Mouse (Mus musculus) c-Kit-positive CD71-positive TER-119-positive erythroid progenitor cells, embryonic 14.5 days (primary cell): ENCODE results near the gene Dtx3l.
"Not testable (repeated sequence)": the region's sequence is repeated elsewhere in the genome, so short reads cannot be mapped to it uniquely, and the experiment has no call there.

Experiments used
- DNase-seq: peaks from one replicate; pipeline ENCODE4 v3.0.0-alpha.2; 2013; ENCODE audit warnings: low spot score

The Dtx3l gene

DNA sequence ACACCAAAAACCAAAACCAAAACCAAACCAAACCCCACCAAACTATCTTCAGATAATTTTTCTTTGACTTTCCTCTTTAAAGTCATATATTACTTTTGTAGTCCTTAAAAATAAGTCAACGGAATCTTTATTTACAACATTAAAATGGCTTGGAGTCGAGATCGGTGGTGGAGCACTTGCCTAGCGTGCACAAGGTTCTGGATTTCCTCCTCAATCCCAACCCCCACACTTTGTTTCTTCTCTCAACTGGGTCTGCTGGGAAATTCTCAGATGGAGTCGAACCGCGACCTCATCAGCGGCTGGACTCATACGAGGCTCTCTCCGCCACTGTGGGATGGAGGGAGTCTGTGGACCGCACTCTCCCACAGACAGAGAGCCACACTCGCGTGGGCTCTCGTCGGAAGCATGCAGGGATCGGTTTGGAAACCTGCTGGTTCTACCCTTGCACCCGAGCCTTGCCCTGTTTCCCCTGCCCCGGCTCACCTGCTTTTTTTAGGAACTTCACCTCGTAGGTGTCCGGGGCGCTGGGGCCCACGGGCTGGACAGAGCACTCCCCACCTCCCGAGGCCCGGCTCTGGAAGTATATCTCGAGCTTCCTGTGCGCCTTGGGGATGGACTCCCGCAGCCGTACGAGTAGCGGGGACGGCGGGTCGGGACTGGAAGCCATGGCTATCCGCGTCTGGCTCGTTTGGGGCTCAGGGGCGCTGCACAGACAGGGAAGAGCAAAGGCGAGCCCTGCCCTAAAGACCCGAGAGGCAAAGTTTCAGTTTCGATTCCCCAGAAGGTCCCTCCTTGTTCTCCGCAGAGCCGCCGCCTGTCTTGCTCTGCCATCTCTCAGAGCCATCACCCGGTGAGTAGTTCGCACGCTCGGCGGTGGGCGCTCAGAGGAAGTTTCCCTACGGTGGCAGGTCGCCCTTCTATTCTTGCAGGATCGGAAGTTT is at the start of gene Dtx3l, which contains the start of gene Parp9:
Gene Dtx3l (minus strand): TSS at position 941 of the 941 bp plus-strand sequence.
Gene Parp9 (plus strand): TSS at position 260 of the 941 bp plus-strand sequence.
- peak; percentile 68 for DNase-seq

DNA sequence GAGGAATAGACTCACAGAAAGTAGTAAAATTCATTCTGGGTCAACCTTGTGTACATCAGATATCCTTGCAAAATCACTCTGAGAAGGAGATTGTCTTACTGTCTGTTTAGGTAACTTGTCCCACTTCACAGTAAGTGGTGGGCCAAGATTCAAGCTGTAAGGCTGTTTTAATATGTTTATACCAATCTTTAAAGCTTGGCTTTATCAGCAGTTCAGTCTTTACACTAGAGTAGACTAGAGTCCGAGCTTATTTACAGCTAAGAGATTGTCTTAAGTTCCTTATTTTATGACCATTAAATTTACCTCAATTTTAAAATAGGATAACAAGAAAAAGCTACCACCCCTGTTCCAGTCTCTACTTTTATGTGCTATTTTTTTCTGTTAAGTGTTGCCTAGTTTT is 49.0 kb upstream of the Dtx3l start:
- DNase-seq = no peak

DNA sequence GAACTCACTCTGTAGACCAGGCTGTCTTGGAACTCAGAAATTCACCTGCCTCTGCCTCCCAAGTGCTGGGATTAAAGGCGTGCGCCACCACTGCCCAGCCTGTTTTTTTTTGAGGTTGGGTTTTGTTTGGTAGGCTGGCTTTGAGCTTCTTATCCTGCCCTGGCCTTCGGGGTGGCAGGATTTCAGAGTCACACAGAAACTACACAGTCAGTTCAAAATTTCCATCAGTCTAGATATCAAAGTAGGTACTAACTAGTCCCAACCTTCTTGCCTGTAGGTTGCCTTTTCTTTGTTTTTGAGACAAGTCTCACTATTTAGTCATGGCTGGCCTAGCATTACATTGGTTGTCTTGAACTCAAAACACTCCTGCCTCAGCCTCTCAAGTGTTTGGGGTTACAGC is 45.5 kb upstream of the Dtx3l start:
- peak; percentile 28 for DNase-seq

DNA sequence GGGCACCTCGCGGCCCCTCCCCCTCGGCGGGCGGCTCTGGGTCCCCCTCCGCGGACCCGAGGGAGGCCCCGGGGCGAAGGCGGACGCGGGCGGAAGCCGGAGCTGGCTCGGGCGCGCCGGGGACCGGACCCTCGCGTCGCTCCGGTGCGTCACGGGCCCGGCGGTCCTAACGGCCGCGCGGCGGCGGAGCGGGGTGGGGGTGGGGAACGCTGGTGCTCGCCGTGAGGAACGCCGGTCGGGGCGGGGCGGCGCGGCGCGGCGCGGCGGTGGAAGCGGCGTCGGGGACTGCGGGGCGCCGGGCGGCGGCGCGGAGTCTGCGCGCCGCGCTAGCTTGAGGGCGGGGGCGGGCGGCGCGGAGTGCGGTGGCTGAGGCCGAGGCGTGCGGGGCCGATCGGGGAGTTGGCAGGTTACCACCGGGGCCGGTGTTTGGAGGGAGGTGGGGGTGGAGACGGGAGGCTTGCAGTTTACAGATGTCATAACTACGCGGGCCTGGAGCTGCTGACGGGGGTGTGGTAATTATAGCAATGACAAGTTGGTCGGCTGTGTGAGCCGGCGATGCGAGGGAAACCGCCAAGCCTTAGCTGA is 44.7 kb upstream of the Dtx3l start:
- DNase-seq = peak; percentile 67

DNA sequence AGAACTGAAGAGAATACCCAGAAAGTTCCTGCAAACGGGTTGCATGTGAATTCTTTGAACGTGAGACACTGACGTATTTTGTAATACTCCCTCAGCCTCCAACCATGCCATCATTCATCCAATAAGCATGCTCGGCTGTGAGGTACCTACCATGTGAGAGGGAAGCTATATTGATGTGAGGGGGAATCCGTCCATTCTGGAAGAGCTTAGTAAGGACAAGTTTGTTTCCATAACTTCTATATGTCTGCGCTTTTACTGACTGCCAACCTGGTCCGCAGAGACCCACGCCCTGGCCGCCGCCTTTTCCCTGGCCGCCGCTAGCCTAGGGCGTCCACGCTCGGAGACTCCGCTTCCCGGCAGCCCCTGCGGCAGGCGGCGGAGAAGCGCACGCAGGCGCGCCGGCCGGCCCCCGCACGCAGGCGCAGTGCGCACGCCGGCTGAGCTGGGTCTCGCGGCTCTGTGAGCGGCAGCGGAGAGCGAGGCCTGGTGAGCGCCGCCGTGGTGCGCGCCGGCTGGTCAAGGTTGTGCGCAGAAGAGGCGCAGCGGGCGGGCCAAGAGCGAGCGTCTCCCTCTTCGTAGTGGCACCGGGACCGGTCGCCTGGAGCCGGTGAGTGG is 44.1 kb upstream of the Dtx3l start:
- DNase-seq = peak; percentile 86

DNA sequence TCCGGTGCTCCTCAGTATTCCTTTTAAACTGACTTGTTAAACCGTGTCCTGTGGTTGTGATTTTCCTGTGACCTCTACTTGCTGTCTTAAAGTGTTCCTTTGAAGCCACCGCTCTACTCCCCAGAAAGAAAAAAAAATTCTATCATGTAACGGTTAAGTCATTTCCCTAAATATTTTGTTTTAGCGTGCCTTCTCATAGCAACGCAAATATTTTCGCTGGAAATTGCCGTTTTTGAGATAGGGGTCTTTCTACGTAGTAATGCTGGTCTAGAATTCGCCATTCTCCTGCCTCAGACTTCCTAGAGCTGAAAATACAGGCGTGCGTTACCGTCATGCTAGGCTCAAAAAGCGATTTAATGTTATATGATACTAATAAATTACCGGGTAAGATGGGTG is 43.6 kb upstream of the Dtx3l start:
- no peak for DNase-seq

DNA sequence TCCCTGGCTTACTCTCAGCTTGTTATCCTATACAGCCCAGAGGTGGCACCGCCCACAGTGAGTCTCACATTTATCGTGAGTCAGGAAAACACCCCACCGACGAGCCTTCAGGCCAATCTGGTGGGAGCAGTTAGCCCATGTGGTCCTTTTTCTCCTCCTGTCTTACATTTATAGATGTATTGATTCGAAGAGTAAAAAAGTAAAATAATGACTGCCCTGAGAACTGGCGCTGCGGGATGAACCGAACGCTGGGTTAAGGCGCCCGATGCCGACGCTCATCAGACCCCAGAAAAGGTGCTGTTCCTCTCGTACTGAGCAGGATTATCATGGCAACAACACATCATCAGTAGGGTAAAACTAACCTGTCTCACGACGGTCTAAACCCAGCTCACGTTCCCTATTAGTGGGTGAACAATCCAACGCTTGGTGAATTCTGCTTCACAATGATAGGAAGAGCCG is 42.4 kb upstream of the Dtx3l start:
- peak; percentile 100 for DNase-seq

DNA sequence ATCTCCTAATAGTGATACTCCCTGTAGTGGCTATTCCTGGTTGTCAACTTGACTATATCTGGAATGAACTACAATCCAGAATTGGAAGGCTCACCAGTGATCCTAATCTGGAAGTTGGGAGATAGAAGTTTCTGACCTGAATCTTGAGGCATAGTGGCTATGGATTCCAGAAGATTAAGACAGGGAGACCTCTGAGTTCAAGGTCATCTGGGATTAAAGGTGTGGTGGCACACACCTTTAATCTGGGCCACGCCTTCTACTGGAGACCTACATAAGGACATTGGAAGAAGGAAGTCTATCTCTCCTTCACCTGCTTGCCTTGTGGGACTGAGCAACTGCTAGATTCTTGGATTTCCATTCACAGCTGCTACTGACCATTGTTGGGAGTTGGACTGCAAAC is 39.5 kb upstream of the Dtx3l start, which contains the start of gene Kpna1:
Gene Kpna1 (plus strand): TSS at position 301 of the 400 bp plus-strand sequence.
- DNase-seq = not testable (repeated sequence)

DNA sequence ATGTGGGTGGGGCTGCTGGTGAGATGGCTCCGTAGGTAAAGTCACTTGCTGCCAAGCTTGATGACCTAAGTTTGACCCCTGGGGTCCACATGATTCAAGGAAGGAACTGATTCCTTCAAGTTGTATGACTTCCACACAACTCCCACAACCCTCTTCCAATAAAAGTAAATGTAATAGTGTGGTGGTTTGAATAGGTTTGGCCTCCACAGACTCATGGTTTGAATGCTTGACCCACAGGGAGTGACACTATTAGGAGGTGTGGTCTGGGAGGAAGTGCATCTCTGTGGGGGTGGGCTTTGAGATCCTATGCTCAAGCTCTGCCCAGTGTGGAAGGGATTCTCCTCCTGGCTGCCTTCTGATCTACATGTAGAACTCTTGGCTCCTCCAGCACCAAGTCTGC is 35.1 kb upstream of the Dtx3l start:
- DNase-seq = no peak

DNA sequence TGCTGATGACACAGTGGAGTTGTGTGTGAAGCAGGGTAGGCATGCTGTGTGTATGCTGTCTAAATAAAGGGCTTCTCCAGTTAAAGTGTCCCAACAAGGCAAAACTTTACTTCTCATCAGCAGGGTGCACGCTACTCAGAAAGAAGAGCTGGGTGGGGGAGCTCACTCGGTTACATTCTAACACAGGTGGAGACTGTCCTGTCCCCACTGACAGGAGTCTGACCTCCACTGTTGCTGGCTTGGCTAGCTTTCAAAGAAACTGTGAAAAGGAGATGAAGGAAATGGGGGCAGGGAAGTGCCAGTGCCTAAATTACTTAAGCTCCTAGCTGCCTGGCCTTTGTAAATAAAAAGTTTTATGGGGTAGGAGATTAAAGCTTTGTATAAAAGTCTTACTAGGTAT is 29.2 kb upstream of the Dtx3l start:
- no peak for DNase-seq

DNA sequence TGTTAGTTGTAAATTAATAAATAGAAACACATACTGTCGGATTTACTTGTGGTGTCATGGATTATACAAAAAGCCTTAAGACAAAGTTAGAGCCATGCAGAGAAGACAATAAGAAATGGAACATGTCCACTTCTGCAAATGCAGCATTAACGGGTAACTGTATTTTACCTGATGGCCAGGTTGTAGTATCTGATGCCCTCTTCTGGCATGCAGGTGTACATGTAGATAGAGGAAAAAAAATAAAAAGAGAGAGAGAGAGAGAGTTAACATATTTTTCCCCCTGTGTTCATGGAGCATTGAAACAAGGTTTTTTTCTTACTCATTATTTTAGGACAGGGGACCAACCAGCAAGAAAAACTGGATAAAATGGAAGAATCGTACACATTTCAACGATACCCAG is 28.4 kb upstream of the Dtx3l start:
- DNase-seq = no peak

DNA sequence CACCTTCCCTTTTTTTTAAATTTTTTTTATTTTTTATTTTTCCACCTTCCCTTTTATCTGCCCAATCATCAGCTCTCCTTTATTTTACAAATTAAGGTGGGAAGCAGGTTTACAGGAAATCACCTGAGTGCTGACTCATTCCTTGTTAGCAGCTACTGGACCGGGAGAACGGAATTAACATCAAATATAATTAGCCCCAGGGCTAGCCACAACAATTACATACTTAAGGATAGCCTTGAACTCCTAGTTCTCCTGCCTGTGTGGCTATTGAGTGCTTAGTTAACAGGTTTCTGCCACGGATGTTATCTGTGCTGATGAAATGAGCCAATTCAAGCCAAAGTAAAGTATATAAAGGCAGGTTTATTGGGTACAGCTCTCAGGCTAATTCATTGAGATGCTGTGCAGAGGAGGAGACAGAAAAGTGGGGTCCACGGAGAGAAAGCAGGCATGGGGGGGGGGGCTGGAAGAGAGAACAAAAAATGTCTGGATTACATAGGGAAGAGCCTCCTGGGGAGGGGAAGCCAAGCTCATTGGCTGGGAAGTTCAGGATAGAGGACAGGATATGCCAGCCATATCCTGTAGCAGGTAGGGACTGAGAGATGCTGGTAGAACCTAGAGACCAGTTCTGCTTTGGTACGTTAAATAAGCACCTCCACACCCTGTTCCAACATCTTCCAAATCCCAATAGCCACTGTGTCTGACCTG is 27.6 kb upstream of the Dtx3l start:
- no peak for DNase-seq

DNA sequence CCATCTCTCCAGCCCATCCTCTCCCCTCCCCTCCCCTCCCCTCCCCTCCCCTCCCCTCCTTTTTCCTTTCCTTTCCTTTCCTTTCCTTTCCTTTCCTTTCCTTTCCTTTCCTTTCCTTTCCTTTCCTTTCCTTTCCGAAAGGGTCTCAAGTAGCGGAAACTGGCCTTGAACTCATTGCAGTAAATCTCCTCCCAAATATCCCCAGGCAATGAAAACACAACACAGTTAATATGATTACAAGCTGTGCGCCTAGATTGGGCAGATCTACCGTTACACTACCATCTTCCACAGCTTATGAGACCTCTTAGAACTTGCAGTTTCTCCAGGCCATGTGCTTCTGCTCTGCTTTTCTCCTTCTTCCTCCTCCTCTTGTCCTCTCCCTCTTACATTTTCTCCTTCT is 27.0 kb upstream of the Dtx3l start:
- DNase-seq = not testable (repeated sequence)

DNA sequence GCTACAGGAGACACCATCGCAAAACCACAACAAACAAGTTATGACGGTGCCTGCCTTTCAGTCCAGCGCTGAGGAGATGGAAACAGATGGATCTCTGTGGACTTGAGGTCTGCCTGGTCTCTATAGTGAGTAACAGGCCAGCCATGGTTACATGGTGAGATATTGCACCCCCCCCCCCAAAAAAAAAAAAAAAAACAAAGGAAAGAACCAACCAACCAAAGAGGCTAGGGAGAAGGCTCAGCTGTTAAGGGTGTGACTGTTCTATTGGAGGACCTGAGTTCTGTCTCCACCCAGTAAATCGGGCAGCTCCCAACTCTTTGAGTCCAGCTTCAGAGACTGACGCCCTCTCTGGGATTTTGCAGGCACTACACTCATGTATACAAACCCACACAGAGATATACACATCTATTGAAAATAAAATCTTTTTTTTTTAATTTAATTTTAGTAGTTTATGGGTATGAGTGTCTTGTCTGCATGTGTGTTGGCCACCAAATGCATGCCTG is 13.7 kb upstream of the Dtx3l start:
- DNase-seq = no peak

DNA sequence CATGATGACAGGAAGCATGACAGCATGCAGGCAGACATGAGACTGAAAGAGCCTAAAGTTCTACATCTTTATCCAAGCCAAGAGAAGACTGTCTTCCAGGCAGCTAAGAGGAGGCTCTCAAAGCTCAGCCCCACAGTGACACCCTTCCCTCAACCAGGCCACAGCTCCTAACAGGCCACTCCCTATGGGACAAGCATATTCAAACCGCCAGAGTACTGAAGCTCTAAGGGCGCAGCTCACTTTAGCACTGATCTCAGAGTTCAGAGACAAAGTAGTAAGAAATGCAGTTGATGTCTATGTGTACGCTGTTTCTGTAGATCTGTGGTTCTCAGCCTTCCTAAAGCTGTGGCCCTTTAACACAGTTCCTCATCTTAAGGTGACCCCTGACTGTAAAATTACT is 12.3 kb upstream of the Dtx3l start:
- DNase-seq = no peak

DNA sequence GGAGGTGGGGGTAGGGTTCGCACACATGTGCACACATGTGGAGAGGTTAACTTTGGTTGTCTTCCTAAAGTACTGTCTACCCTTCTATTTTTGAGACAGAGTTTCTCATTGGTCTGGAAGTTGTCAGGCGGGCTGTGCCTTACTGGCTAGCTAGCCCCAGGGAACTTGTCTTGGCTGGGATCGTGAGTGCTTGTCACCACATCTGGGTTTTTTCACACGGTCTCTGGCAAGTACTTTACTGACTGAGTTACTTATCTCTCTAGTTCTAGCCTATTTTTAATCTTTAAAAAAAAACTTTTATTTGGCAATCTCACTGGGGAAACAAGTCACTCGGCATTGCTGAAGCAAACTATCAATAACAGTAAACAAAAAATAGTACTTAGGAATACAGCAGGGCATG is 10.3 kb upstream of the Dtx3l start:
- DNase-seq = no peak

DNA sequence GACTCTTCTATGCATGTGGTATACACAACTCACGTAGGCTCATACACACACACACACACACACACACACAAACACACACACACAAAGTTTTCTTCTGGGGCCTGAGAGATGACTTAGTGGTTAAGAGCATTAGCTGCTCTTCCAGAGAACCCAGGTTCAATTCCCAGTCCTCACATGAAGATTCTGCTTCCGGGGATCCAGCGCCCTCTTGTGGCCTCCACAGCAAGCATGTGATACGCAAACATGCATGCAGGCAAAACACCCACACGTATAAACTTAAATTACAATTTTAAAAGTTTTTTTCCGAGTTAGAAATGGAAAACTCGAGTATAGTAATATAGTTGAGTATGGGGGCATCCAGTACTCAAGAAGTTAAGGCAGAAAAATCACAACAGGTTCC is 2.4 kb upstream of the Dtx3l start:
- peak; percentile 48 for DNase-seq

DNA sequence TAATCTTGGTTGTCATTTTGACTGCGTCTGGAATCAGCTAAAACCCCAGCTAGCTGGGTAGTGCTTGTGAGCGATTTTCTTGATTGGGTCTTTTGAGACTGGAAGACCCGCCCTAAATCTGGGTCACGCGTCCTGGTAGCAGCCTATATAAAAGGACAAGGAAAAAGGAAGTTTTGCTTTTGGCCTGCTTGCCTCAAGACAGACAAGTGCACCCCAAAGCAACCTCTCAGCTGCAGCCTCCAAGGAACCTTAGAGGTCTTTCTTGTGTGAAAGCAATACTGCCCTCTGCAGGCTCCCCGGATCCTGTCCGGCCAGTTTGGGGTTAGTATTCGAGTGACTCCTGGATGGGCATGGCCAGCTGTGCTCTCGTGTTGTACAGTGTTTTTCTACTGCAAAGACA is 739 bp upstream of the Dtx3l start:
- DNase-seq = peak; percentile 82

DNA sequence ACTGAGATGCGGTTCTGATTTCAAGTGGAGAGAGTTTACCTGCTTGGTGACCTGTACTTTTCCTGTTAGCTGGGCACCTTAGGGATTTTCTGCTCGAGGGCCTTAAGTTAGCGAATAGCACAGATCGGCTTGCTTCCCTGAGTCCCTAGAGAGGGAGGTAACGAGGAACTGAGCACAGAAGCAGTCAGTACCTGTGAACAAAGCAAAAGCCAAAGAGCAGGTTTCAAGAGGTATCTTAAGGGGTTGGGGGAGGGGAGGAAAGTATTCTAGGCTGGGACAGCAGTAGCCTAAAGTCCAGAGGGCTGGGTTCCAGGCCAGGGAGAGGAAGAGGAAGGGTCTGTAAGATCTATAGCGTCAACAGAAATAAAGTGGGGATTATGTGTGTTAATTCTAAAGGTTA is 310 bp upstream of the Dtx3l start:
- DNase-seq = peak; percentile 42

DNA sequence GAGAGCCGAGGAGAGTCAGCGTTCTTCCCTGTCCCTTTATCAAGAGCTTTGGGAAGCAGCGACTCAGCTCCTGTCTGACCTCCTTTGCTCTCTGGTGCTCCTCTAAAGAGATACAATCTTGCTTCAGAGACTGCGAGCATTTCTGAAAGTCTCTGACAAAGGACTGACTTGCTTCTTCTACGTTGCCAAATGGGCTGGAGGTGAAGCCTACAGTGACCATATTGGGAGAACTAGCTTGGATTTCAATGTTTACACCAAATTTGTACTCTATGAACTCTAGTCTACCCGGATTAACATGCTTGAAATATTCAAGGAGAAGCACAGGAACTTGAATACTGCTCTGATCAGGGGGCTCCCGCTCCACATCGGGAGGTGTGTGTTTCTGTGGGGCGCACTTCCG is 5.8 kb downstream of the Dtx3l start:
- DNase-seq = no peak

DNA sequence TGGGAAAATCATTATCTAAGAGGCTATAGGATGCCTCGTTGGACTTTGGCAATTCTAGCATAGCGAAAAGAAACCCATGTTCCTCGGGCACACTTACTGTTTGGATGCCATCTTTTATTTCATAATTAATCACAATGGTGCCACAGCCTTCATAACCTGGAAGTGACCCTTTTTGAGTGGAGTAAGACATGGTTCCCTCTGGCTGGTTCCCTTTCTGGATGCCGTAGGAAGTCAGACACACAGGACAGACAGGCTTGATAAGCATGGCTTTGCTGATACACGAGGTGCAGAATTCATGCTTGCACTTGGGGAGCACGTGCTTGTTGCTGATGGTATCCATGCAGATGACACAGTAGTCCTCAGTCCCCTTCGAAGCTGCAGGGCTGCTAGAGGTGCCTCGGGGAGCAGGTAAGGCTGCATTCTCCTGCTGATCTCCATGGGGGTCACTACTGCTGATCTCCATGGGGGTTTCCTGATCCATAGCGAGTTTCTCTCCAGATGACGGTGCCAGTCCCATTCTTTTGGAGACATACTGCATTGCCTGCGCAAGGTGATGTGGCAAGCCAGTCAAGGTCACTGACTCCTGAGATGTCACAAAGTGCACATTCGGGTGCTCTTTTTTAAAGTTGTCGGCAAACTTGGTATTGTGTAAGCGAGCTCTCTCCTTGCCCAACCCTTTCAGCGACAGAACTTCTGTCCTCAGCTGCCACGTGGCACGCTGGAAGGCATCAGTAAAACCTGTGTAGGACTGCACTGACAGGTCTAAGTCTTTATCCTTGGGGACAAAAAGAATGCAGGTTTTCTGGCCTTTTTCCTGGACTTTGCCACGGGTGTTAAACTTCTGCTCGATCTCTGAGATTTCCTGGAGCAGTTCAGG is 6.5 kb downstream of the Dtx3l start:
- DNase-seq = no peak
